Mouse (Mus musculus) CH12.LX (cell line): Measurements from ENCODE around the gene Fuz. TPM values are rescaled to one million over a fixed set of nuclear protein-coding genes. Genes with fewer than 3 reads are reported as not detected.

Experiments used
- DNase-seq: peaks from one replicate; pipeline ENCODE4 v3.0.0-alpha.2; 2013; ENCODE audit errors: extremely low read depth
- H3K27ac ChIP-seq: 2 replicates; pipeline ENCODE4 v1.5.1; 2012; ENCODE audit warnings: low read depth, mild to moderate bottlenecking, control low read depth, moderate library complexity; ENCODE audit not compliant: insufficient read depth
- H3K27me3 ChIP-seq: replicated peaks from 2 replicates; pipeline ENCODE3; 2012; ENCODE audit warnings: inconsistent platforms
- H3K36me3 ChIP-seq, 2 experiments: replicated peaks in 1 of 2; 2 replicates each; pipeline versions ENCODE3 to v1.6.1; 2012; ENCODE audit warnings: inconsistent platforms in 1 of 2, low read length in 1 of 2, mild to moderate bottlenecking in 1 of 2, mixed read lengths in 1 of 2, moderate library complexity in 1 of 2; ENCODE audit not compliant: control insufficient read depth in 1 of 2, insufficient read depth in 1 of 2
- H3K4me1 ChIP-seq, 2 experiments: 2 replicates each; pipeline ENCODE4 v1.6.1; 2012; ENCODE audit warnings: inconsistent platforms in 1 of 2, moderate library complexity in 1 of 2; ENCODE audit not compliant: insufficient read depth in 2 of 2, control insufficient read depth in 1 of 2
- H3K4me2 ChIP-seq: 2 replicates; pipeline ENCODE4 v1.6.1; 2012; ENCODE audit warnings: low read depth, mild to moderate bottlenecking, control low read depth; ENCODE audit not compliant: poor library complexity, insufficient read depth, severe bottlenecking
- H3K4me3 ChIP-seq, 3 experiments: fragments of 150-350 bp in 1 of 3; sonication (generic) in 1 of 3; replicated peaks in 1 of 3; 2 replicates each; pipeline versions ENCODE3 to v1.5.1; 2011 to 2012; ENCODE audit warnings: low read depth in 2 of 3, low read length in 2 of 3, mild to moderate bottlenecking in 2 of 3, moderate library complexity in 2 of 3, control low read depth in 1 of 3, improper control_type of control experiment in 1 of 3, inconsistent platforms in 1 of 3, mixed read lengths in 1 of 3; ENCODE audit not compliant: poor library complexity in 1 of 3
- H3K79me2 ChIP-seq: replicated peaks from 2 replicates; pipeline ENCODE4 v1.6.1; 2012; ENCODE audit warnings: mild to moderate bottlenecking, moderate library complexity; ENCODE audit not compliant: control insufficient read depth, poor library complexity, insufficient read depth, severe bottlenecking; ENCODE audit errors: extremely low read depth
- H3K9ac ChIP-seq: 2 replicates; pipeline ENCODE4 v1.6.1; 2012; ENCODE audit warnings: low read depth, mild to moderate bottlenecking, control low read depth, moderate library complexity; ENCODE audit not compliant: insufficient read depth
- H3K9me3 ChIP-seq: replicated peaks from 2 replicates; pipeline ENCODE3; 2012; ENCODE audit warnings: low read length, inconsistent platforms, mixed read lengths
- CTCF ChIP-seq, 2 experiments: IDR thresholded peaks in 1 of 2; conservative IDR thresholded peaks in 1 of 2; 2 replicates each; pipeline ENCODE4 v1.5.1; 2011 to 2012; ENCODE audit warnings: low read depth in 2 of 2, low read length in 2 of 2, improper control_type of control experiment in 1 of 2, inconsistent platforms in 1 of 2, mild to moderate bottlenecking in 1 of 2, moderate library complexity in 1 of 2
- E2F4 ChIP-seq: IDR thresholded peaks from 2 replicates; pipeline ENCODE4 v1.6.1; 2011; ENCODE audit warnings: low read depth, low read length, improper control_type of control experiment; ENCODE audit not compliant: insufficient replicate concordance
- ELF1 ChIP-seq: IDR thresholded peaks from 2 replicates; pipeline ENCODE4 v1.6.1; 2014; ENCODE audit warnings: low read depth, mild to moderate bottlenecking, inconsistent platforms, low read length, improper control_type of control experiment
- GABPA ChIP-seq: IDR thresholded peaks from 2 replicates; pipeline ENCODE4 v1.6.1; 2012; ENCODE audit warnings: low read depth, low read length, improper control_type of control experiment, inconsistent platforms; ENCODE audit not compliant: insufficient replicate concordance
- JUN ChIP-seq: IDR thresholded peaks from 2 replicates; pipeline ENCODE4 v1.6.1; 2011; ENCODE audit warnings: low read depth, mild to moderate bottlenecking, low read length, improper control_type of control experiment, moderate library complexity; ENCODE audit not compliant: insufficient read depth
- MAFK ChIP-seq: IDR thresholded peaks from 2 replicates; pipeline ENCODE4 v1.6.1; 2011; ENCODE audit warnings: low read length, improper control_type of control experiment; ENCODE audit not compliant: insufficient replicate concordance
- MAX ChIP-seq: IDR thresholded peaks from 2 replicates; pipeline ENCODE4 v1.6.1; 2011; ENCODE audit warnings: low read length, improper control_type of control experiment
- MEF2A ChIP-seq: IDR thresholded peaks from 2 replicates; pipeline ENCODE4 v1.6.1; 2014; ENCODE audit warnings: low read depth, mild to moderate bottlenecking, inconsistent platforms, low read length, improper control_type of control experiment, borderline replicate concordance
- MXI1 ChIP-seq: IDR thresholded peaks from 2 replicates; pipeline ENCODE4 v1.6.1; 2011; ENCODE audit warnings: mild to moderate bottlenecking, low read depth, low read length, improper control_type of control experiment
- MYC ChIP-seq: IDR thresholded peaks from 2 replicates; pipeline ENCODE4 v1.6.1; 2011; ENCODE audit warnings: low read depth, mild to moderate bottlenecking, improper control_type of control experiment, low read length
- NELFE ChIP-seq: IDR thresholded peaks from 2 replicates; pipeline ENCODE4 v1.6.1; 2011; ENCODE audit warnings: low read depth, low read length, improper control_type of control experiment
- NRF1 ChIP-seq: IDR thresholded peaks from 2 replicates; pipeline ENCODE4 v1.6.1; 2014; ENCODE audit warnings: low read depth, mild to moderate bottlenecking, inconsistent platforms, low read length, improper control_type of control experiment, moderate library complexity
- PAX5 ChIP-seq: IDR thresholded peaks from 2 replicates; pipeline ENCODE4 v1.6.1; 2012; ENCODE audit warnings: low read length, inconsistent platforms, mixed read lengths
- POLR2AphosphoS2 ChIP-seq: IDR thresholded peaks from 2 replicates; pipeline ENCODE4 v1.6.1; 2011; ENCODE audit warnings: low read depth, low read length, improper control_type of control experiment
- RCOR1 ChIP-seq: conservative IDR thresholded peaks from 2 replicates; pipeline ENCODE4 v1.6.1; 2012; ENCODE audit warnings: low read depth, mild to moderate bottlenecking, inconsistent platforms, low read length, improper control_type of control experiment
- SIN3A ChIP-seq: IDR thresholded peaks from 2 replicates; pipeline ENCODE4 v1.6.1; 2012; ENCODE audit warnings: low read length, improper control_type of control experiment, inconsistent platforms
- SMC3 ChIP-seq: IDR thresholded peaks from 2 replicates; pipeline ENCODE4 v1.6.1; 2011; ENCODE audit warnings: low read depth, low read length, improper control_type of control experiment
- TBP ChIP-seq: conservative IDR thresholded peaks from 2 replicates; pipeline ENCODE4 v1.6.1; 2011; ENCODE audit warnings: low read depth, low read length, improper control_type of control experiment
- UBTF ChIP-seq: IDR thresholded peaks from 2 replicates; pipeline ENCODE4 v1.6.1; 2012; ENCODE audit warnings: low read depth, mild to moderate bottlenecking, inconsistent platforms, low read length, improper control_type of control experiment, moderate library complexity
- USF1 ChIP-seq: IDR thresholded peaks from 2 replicates; pipeline ENCODE4 v1.6.1; 2014; ENCODE audit warnings: low read depth, mild to moderate bottlenecking, inconsistent platforms, low read length, improper control_type of control experiment
- ZC3H11A ChIP-seq: IDR thresholded peaks from 2 replicates; pipeline ENCODE4 v1.6.1; 2012; ENCODE audit warnings: low read depth, mild to moderate bottlenecking, inconsistent platforms, low read length, improper control_type of control experiment
- ZKSCAN1 ChIP-seq: IDR thresholded peaks from 2 replicates; pipeline ENCODE4 v1.6.1; 2012; ENCODE audit warnings: low read depth, inconsistent platforms, low read length, improper control_type of control experiment, borderline replicate concordance
- ZMIZ1 ChIP-seq: IDR thresholded peaks from 2 replicates; pipeline ENCODE4 v1.6.1; 2012; ENCODE audit warnings: low read depth, mild to moderate bottlenecking, inconsistent platforms, low read length, improper control_type of control experiment
- ZNF384 ChIP-seq: IDR thresholded peaks from 2 replicates; pipeline ENCODE4 v1.6.1; 2012; ENCODE audit warnings: low read depth, low read length, improper control_type of control experiment, inconsistent platforms
- dilution Hi-C: fragments of 300-500 bp; cut with MboI; formaldehyde crosslinking; loops from 2 replicates; pipeline ENCODE4 v1.14.3; 2020; ENCODE audit warnings: low sequenced_read_pairs; ENCODE audit not compliant: extremely low pct_unique_long_range_greater_than_20kb, extremely low pct_ligation_motif_present
- in situ Hi-C: fragments of 300-500 bp; cut with MboI; formaldehyde crosslinking; loops from 3 replicates; pipeline ENCODE4 v1.14.3; 2019; ENCODE audit warnings: low sequenced_read_pairs, low pct_ligation_motif_present, low pct_unique_long_range_greater_than_20kb, mixed read lengths
- polyA plus RNA-seq: library from polyadenylated mRNA; unstranded; fragments of >175 nt; gene quantifications from 2 replicates; pipeline ENCODE4 v1.2.1, GENCODE M21; 2012; ENCODE audit warnings: low read depth; ENCODE audit not compliant: insufficient read length
- total RNA-seq, 2 experiments: library from RNA; depleted of rRNA; stranded (reverse); fragments of 300-350 nt in 1 of 2; fragments of >200 nt in 1 of 2; gene quantifications; 2 replicates each; pipeline ENCODE4 v1.2.3; 2012 to 2014

The Fuz gene
- total and polyA plus RNA-seq, 3 experiments, result 16.7 to 17.1 (median 16.9) TPM

GRCm38 (mm10) chr7:44916881-44917280 is 21.0 kb downstream of the Fuz start:
- H3K4me1 ChIP-seq, result peaks cover 0 to 3% of the 10 kb centered on the region in 2 experiments; a peak in 1 of 4 replicates
- no peak for TF ChIP-seq TBP
- TF ChIP-seq USF1, result no peak
- TF ChIP-seq NRF1, result no peak
- no peak for TF ChIP-seq SIN3A
- no peak for TF ChIP-seq RCOR1
- no peak for TF ChIP-seq MAFK
- TF ChIP-seq POLR2AphosphoS2, result no peak
- no peak for TF ChIP-seq ZMIZ1
- TF ChIP-seq PAX5, result no peak
- no peak for TF ChIP-seq MAX
- no peak for TF ChIP-seq JUN
- no peak for TF ChIP-seq GABPA
- TF ChIP-seq ZC3H11A, result no peak
- no peak for TF ChIP-seq ZKSCAN1
- TF ChIP-seq MXI1, result no peak
- no peak for TF ChIP-seq MYC
- TF ChIP-seq, all 38 proteins: peak for 0
- in situ Hi-C loops, result no loop called here
- H3K27me3 ChIP-seq, result no peaks in the 10 kb centered on the region
- H3K4me3 ChIP-seq, result no peak overlapping the region
- H3K36me3 ChIP-seq, result peaks cover 27 to 85% of the 10 kb centered on the region in 2 experiments
- H3K9me3 ChIP-seq, result no peaks in the 10 kb centered on the region
- H3K9ac ChIP-seq, result no peak overlapping the region
- no peak overlapping the region for H3K27ac ChIP-seq
- H3K79me2 ChIP-seq, result no peaks in the 10 kb centered on the region
- no peak overlapping the region for H3K4me2 ChIP-seq
- DNase-seq, result no peak
- dilution Hi-C loops, result no loop called here

GRCm38 (mm10) chr7:44918219-44918618 is 22.3 kb downstream of the Fuz start:
- H3K27ac ChIP-seq, result no peak overlapping the region
- H3K9me3 ChIP-seq, result no peaks in the 10 kb centered on the region
- H3K79me2 ChIP-seq, result no peaks in the 10 kb centered on the region
- H3K27me3 ChIP-seq, result no peaks in the 10 kb centered on the region
- no peak overlapping the region for H3K4me2 ChIP-seq
- no peak overlapping the region for H3K9ac ChIP-seq
- no peak for TF ChIP-seq ELF1
- no peak for TF ChIP-seq MEF2A
- TF ChIP-seq SMC3, result no peak
- TF ChIP-seq ZMIZ1, result no peak
- TF ChIP-seq NELFE, result no peak
- TF ChIP-seq MAX, result no peak
- no peak for TF ChIP-seq ZNF384
- no peak for TF ChIP-seq E2F4
- no peak for TF ChIP-seq CTCF (conservative IDR thresholded peaks at IDR 0.05 in 1 of 2, IDR thresholded peaks at IDR 0.05 in 1 of 2; ENCODE audit: low read depth in 2 of 2, low read length in 2 of 2)
- no peak for TF ChIP-seq UBTF
- TF ChIP-seq, all 38 proteins: peak for 0
- Histone ChIP-seq H3K36me3 (peaks cover 25 to 82% of the 10 kb centered on the region in 2 experiments), H3K4me1 (peaks cover 0 to 3% of the 10 kb centered on the region in 2 experiments; a peak in 1 of 4 replicates), H3K4me3 (no peak overlapping the region)
- dilution Hi-C loops (no loop called here), in situ Hi-C loops (no loop called here)
- no peak for DNase-seq
